Mouse (Mus musculus): ENCODE results near the gene P2rx4. TPM values are rescaled to one million over a fixed set of nuclear protein-coding genes. Genes with fewer than 3 reads are reported as not detected.
A peak's percentile ranks its signal among the peaks of the same experiment; 100 is the strongest.

The P2rx4 gene
- polyA plus RNA-seq, 1 experiment from 2014 or later: 20.7 TPM

DNA sequence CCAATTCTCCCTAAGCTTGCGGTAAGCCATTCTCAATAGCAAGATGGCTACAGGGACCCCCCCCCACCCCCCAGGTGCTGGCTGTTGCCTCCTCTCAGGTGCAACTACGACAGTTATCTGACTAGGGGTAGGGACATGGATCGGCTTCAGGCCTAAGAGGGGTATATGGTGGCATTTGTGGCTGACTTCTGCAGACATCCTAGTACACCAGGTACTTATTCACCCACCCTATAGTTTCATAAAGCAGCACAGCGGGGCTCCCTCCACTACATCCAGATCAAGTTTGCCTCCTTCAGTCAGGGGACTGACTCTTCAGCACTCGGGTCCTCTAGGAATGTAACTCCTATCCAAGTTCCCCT is 448 bp upstream of the P2rx4 start:
- Histone ChIP-seq H3K4me3 (ENCODE audit: low read depth, low read length) (peak overlapping the region; percentile 70), H3K4me2 (replicated peaks; ENCODE audit: low read depth, low read length) (peak overlapping the region; percentile 57), H3K9me3 (ENCODE audit: control insufficient read depth, low read depth, low read length) (no peaks in the 10 kb centered on the region), H3K36me3 (ENCODE audit: control insufficient read depth, insufficient read depth, low read length) (no peaks in the 10 kb centered on the region), H3K4me1 (ENCODE audit: control insufficient read depth, insufficient read depth, low read length) (0 out of 2 replicates have a peak, but pooled peaks cover 3% of the 10 kb centered on the region), H3K27ac (ENCODE audit: low read length) (peak overlapping the region; percentile 74), H3K27me3 (ENCODE audit: control insufficient read depth, insufficient read depth, low read length) (no peaks in the 10 kb centered on the region), H3K9ac (replicated peaks; ENCODE audit: low read depth, low read length) (peak overlapping the region; percentile 72)
- 37% methylated on average over 5 of the region's 5 CpGs for WGBS
- ATAC-seq (ENCODE audit: insufficient number of reproducible peaks, insufficient read depth, low FRiP score, low read depth): peak; percentile 24; the same call in 1 of the 2 replicates

GRCm38 (mm10) chr5:122708819-122709218 is 1.5 kb downstream of the P2rx4 start:
- 78% methylated on average over 6 of the region's 6 CpGs for WGBS
- H3K9ac ChIP-seq (replicated peaks; ENCODE audit: low read depth, low read length): no peak overlapping the region
- ATAC-seq (ENCODE audit: insufficient number of reproducible peaks, insufficient read depth, low FRiP score, low read depth): no peak

GRCm38 (mm10) chr5:122715723-122716122 is 8.4 kb downstream of the P2rx4 start:
- Histone ChIP-seq H3K27ac (ENCODE audit: low read length) (no peak overlapping the region), H3K4me1 (ENCODE audit: control insufficient read depth, insufficient read depth, low read length) (no peaks in the 10 kb centered on the region), H3K4me2 (replicated peaks; ENCODE audit: low read depth, low read length) (no peak overlapping the region), H3K9ac (replicated peaks; ENCODE audit: low read depth, low read length) (no peak overlapping the region), H3K4me3 (ENCODE audit: low read depth, low read length) (no peak overlapping the region), H3K27me3 (ENCODE audit: control insufficient read depth, insufficient read depth, low read length) (no peaks in the 10 kb centered on the region), H3K36me3 (ENCODE audit: control insufficient read depth, insufficient read depth, low read length) (no peaks in the 10 kb centered on the region), H3K9me3 (ENCODE audit: control insufficient read depth, low read depth, low read length) (no peaks in the 10 kb centered on the region)
- 63% methylated on average over 1 of the region's 1 CpGs for WGBS
- ATAC-seq (ENCODE audit: insufficient number of reproducible peaks, insufficient read depth, low FRiP score, low read depth): no peak

More at GRCm38 (mm10) chr5:122708819-122709218, 1.5 kb downstream of the P2rx4 start:
- Histone ChIP-seq H3K4me1 (ENCODE audit: control insufficient read depth, insufficient read depth, low read length) (0 out of 2 replicates have a peak, but pooled peaks cover 3% of the 10 kb centered on the region), H3K36me3 (ENCODE audit: control insufficient read depth, insufficient read depth, low read length) (no peaks in the 10 kb centered on the region), H3K27ac (ENCODE audit: low read length) (no peak overlapping the region), H3K27me3 (ENCODE audit: control insufficient read depth, insufficient read depth, low read length) (no peaks in the 10 kb centered on the region), H3K4me3 (ENCODE audit: low read depth, low read length) (no peak overlapping the region), H3K9me3 (ENCODE audit: control insufficient read depth, low read depth, low read length) (no peaks in the 10 kb centered on the region), H3K4me2 (replicated peaks; ENCODE audit: low read depth, low read length) (no peak overlapping the region)

- H3K4me3 ChIP-seq (ENCODE audit: low read depth, low read length): no peak overlapping the region
- H3K36me3 ChIP-seq (ENCODE audit: control insufficient read depth, insufficient read depth, low read length): no peaks in the 10 kb centered on the region
- H3K4me2 ChIP-seq (replicated peaks; ENCODE audit: low read depth, low read length): no peak overlapping the region
- 97% methylated on average over 2 of the region's 2 CpGs for WGBS
- H3K9me3 ChIP-seq (ENCODE audit: control insufficient read depth, low read depth, low read length): no peaks in the 10 kb centered on the region
- no peak overlapping the region for H3K9ac ChIP-seq (replicated peaks; ENCODE audit: low read depth, low read length)
- H3K27ac ChIP-seq (ENCODE audit: low read length): no peak overlapping the region
- ATAC-seq (ENCODE audit: insufficient number of reproducible peaks, insufficient read depth, low FRiP score, low read depth): no peak
- H3K27me3 ChIP-seq (ENCODE audit: control insufficient read depth, insufficient read depth, low read length): no peaks in the 10 kb centered on the region
- no peaks in the 10 kb centered on the region for H3K4me1 ChIP-seq (ENCODE audit: control insufficient read depth, insufficient read depth, low read length)
These were observed 9.4 kb downstream of the P2rx4 start for GRCm38 (mm10) chr5:122716793-122717192.

DNA sequence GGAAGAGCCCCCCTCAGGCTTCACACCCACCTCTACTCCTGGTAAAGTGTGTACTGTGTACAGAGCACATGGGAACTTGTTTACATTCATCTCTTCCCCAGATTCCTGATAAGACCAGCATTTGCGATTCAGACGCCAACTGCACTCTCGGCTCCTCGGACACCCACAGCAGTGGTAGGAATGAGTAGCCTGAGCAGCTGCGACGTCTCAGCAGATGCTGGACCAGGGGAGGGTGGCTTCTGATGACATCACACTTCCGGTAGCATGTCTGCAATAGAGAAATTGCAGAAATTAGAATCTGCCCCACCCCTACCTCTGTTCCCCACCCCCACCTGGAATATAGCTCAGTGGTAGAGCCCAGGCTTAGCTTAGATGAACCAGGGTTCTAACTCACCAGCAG is 11.1 kb downstream of the P2rx4 start:
- no peak for ATAC-seq (ENCODE audit: insufficient number of reproducible peaks, insufficient read depth, low FRiP score, low read depth)
- Histone ChIP-seq H3K36me3 (ENCODE audit: control insufficient read depth, insufficient read depth, low read length) (no peaks in the 10 kb centered on the region), H3K9ac (replicated peaks; ENCODE audit: low read depth, low read length) (no peak overlapping the region), H3K27ac (ENCODE audit: low read length) (no peak overlapping the region), H3K4me3 (ENCODE audit: low read depth, low read length) (no peak overlapping the region), H3K4me2 (replicated peaks; ENCODE audit: low read depth, low read length) (no peak overlapping the region), H3K4me1 (ENCODE audit: control insufficient read depth, insufficient read depth, low read length) (no peaks in the 10 kb centered on the region), H3K9me3 (ENCODE audit: control insufficient read depth, low read depth, low read length) (no peaks in the 10 kb centered on the region), H3K27me3 (ENCODE audit: control insufficient read depth, insufficient read depth, low read length) (no peaks in the 10 kb centered on the region)
- WGBS: 29% methylated on average over 7 of the region's 7 CpGs

GRCm38 (mm10) chr5:122719168-122719567 is 11.8 kb downstream of the P2rx4 start:
- no peaks in the 10 kb centered on the region for H3K36me3 ChIP-seq (ENCODE audit: control insufficient read depth, insufficient read depth, low read length)
- WGBS: 95% methylated on average over 8 of the region's 8 CpGs
- no peak overlapping the region for H3K9ac ChIP-seq (replicated peaks; ENCODE audit: low read depth, low read length)
- no peak for ATAC-seq (ENCODE audit: insufficient number of reproducible peaks, insufficient read depth, low FRiP score, low read depth)
- H3K4me1 ChIP-seq (ENCODE audit: control insufficient read depth, insufficient read depth, low read length): no peaks in the 10 kb centered on the region
- H3K4me3 ChIP-seq (ENCODE audit: low read depth, low read length): no peak overlapping the region
- no peaks in the 10 kb centered on the region for H3K27me3 ChIP-seq (ENCODE audit: control insufficient read depth, insufficient read depth, low read length)
- H3K4me2 ChIP-seq (replicated peaks; ENCODE audit: low read depth, low read length): no peak overlapping the region
- no peak overlapping the region for H3K27ac ChIP-seq (ENCODE audit: low read length)
- no peaks in the 10 kb centered on the region for H3K9me3 ChIP-seq (ENCODE audit: control insufficient read depth, low read depth, low read length)

DNA sequence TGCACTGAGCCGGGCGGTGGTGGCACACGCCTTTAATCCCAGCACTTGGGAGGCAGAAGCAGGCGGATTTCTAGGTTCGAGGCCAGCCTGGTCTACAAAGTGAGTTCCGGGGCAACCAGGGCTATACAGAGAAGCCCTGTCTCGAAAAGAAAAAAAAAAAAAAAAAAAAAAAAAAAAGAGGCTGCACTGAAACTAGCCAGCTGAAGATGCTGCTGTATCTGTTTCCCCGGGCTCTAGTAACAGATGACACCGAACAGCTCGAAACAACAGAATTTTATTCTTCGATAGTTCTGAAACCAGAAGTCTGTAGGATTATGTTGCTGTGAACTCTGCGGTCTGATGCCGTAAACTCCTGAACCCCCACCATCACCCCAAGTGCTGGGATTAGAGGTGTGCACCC is 18.1 kb downstream of the P2rx4 start:
- no peaks in the 10 kb centered on the region for H3K9me3 ChIP-seq (ENCODE audit: control insufficient read depth, low read depth, low read length)

GRCm38 (mm10) chr5:122726068-122726467 is 18.7 kb downstream of the P2rx4 start:
- no peaks in the 10 kb centered on the region for H3K4me1 ChIP-seq (ENCODE audit: control insufficient read depth, insufficient read depth, low read length)
- no peaks in the 10 kb centered on the region for H3K36me3 ChIP-seq (ENCODE audit: control insufficient read depth, insufficient read depth, low read length)
- WGBS: 21% methylated on average over 7 of the region's 7 CpGs
- ATAC-seq (ENCODE audit: insufficient number of reproducible peaks, insufficient read depth, low FRiP score, low read depth): peak; percentile 49; the same call in 1 of the 2 replicates
- no peak overlapping the region for H3K4me2 ChIP-seq (replicated peaks; ENCODE audit: low read depth, low read length)
- H3K9ac ChIP-seq (replicated peaks; ENCODE audit: low read depth, low read length): no peak overlapping the region
- H3K4me3 ChIP-seq (ENCODE audit: low read depth, low read length): no peak overlapping the region
- no peaks in the 10 kb centered on the region for H3K9me3 ChIP-seq (ENCODE audit: control insufficient read depth, low read depth, low read length)
- no peak overlapping the region for H3K27ac ChIP-seq (ENCODE audit: low read length)
- H3K27me3 ChIP-seq (ENCODE audit: control insufficient read depth, insufficient read depth, low read length): no peaks in the 10 kb centered on the region

More for the DNA sequence above, 18.1 kb downstream of the P2rx4 start:
- WGBS: 89% methylated on average over 13 of the region's 13 CpGs
- no peaks in the 10 kb centered on the region for H3K4me1 ChIP-seq (ENCODE audit: control insufficient read depth, insufficient read depth, low read length)
- H3K9ac ChIP-seq (replicated peaks; ENCODE audit: low read depth, low read length): no peak overlapping the region
- no peaks in the 10 kb centered on the region for H3K36me3 ChIP-seq (ENCODE audit: control insufficient read depth, insufficient read depth, low read length)
- H3K4me2 ChIP-seq (replicated peaks; ENCODE audit: low read depth, low read length): no peak overlapping the region
- ATAC-seq (ENCODE audit: insufficient number of reproducible peaks, insufficient read depth, low FRiP score, low read depth): no peak
- no peak overlapping the region for H3K4me3 ChIP-seq (ENCODE audit: low read depth, low read length)
- H3K27ac ChIP-seq (ENCODE audit: low read length): no peak overlapping the region
- no peaks in the 10 kb centered on the region for H3K27me3 ChIP-seq (ENCODE audit: control insufficient read depth, insufficient read depth, low read length)

- Histone ChIP-seq H3K9ac (replicated peaks; ENCODE audit: low read depth, low read length) (no peak overlapping the region), H3K4me1 (ENCODE audit: control insufficient read depth, insufficient read depth, low read length) (peaks cover 3% of the 10 kb centered on the region), H3K9me3 (ENCODE audit: control insufficient read depth, low read depth, low read length) (no peaks in the 10 kb centered on the region), H3K4me2 (replicated peaks; ENCODE audit: low read depth, low read length) (no peak overlapping the region), H3K36me3 (ENCODE audit: control insufficient read depth, insufficient read depth, low read length) (no peaks in the 10 kb centered on the region), H3K27me3 (ENCODE audit: control insufficient read depth, insufficient read depth, low read length) (no peaks in the 10 kb centered on the region), H3K4me3 (ENCODE audit: low read depth, low read length) (no peak overlapping the region), H3K27ac (ENCODE audit: low read length) (no peak overlapping the region)
- ATAC-seq (ENCODE audit: insufficient number of reproducible peaks, insufficient read depth, low FRiP score, low read depth): no peak
- 57% methylated on average over 5 of the region's 5 CpGs for WGBS
These were observed 19.3 kb downstream of the P2rx4 start for GRCm38 (mm10) chr5:122726595-122726994.
